Mouse (Mus musculus) urinary bladder, adult 18-20 months (tissue): ENCODE measurements around the gene Tmem179b.

Source experiments
- DNase-seq, 2 experiments: peaks; one replicate each; pipeline ENCODE4 v3.0.0; 2022; ENCODE audit warnings: low spot score in 2 of 2, mixed read lengths in 2 of 2

Gene Tmem179b

DNA sequence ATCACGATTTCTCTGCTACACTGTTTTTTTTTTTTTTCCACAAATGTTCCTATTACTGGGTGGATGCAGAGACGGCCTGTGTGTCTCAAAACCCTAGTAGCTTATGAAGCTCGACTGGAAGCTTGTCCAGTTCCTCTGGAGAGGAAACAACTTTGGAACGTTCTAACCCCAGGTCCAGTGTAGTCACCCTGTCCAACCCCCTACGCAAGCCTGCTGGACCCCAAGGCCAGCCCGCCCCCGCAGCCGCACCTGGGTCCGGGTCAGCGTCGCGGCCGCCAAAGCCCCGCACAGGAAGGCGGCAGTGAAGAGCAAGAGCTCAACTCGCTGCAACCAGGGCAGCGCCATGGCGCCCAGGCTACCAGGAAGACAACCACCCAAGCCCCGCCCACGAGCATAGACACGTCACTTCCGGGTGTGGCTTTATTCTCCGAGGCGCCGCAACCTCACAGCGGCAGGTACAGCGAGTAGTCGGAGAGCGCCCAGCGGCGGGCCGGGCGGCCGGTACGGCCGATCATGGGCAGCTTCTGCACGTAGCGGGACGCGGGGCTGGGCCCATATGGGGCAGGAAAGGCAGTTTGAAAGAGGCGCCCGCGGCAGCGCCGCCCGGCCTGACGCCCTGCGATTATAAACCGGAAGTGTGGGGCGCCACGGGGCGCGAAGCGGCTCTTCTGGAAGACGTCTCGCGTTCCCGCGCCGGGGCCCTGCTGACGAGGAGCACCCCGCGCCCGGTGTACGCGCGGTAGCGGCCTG lies at the start of gene Tmem179b:
TSS of gene Tmem179b (minus strand) at position 382 of the 750 bp plus-strand sequence.
- peak; percentile 93 to 98 for DNase-seq

DNA sequence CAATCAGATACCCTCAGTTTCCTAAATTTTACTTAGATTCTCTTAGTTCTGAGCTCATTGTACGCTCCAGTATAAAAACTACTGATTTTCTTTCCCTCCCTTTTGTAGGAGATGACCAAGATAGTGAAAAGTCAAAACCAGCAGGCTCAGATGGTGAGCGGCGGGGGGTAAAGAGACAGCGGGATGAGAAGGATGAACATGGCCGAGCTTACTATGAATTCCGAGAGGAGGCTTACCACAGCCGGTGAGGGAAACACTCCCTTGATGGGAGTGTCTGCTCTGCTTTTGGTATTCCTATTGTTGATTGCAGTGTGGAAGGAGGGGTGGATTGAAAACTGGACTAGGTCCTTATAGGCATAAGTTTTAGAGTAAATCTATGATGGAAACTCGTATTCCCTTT lies 48.4 kb upstream of the Tmem179b start:
- DNase-seq = no peak

DNA sequence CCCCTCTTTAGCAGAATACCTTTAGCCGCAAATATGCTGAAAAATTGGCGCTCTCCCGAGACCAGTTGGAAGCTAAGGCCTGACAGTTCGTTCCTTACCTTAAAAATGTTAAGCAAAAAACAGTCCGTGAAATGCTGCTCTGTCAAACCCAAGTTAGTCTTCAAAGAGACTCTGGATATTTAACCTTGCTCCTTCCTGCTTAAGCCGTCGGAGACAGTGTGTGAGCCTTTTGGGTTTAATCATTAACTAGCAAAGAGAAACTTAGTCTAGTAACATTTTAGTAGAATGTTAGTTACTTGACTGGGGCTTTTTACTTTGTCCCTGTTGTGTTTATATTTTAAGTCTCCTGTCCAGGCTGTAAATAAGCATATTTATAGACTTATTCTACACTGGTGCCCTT lies 46.9 kb upstream of the Tmem179b start:
- DNase-seq = no peak

- DNase-seq = peak in 1 of 2 experiments; percentile 22
Measured at GRCm38 (mm10) chr19:8820424-8820956, 46.2 kb upstream of the Tmem179b start.

GRCm38 (mm10) chr19:8819596-8820423 lies 45.5 kb upstream of the Tmem179b start, which contains the start of gene Hnrnpul2:
Gene Hnrnpul2, plus strand, starts transcription at chr19:8820010.
- DNase-seq = peak; percentile 94 to 98

DNA sequence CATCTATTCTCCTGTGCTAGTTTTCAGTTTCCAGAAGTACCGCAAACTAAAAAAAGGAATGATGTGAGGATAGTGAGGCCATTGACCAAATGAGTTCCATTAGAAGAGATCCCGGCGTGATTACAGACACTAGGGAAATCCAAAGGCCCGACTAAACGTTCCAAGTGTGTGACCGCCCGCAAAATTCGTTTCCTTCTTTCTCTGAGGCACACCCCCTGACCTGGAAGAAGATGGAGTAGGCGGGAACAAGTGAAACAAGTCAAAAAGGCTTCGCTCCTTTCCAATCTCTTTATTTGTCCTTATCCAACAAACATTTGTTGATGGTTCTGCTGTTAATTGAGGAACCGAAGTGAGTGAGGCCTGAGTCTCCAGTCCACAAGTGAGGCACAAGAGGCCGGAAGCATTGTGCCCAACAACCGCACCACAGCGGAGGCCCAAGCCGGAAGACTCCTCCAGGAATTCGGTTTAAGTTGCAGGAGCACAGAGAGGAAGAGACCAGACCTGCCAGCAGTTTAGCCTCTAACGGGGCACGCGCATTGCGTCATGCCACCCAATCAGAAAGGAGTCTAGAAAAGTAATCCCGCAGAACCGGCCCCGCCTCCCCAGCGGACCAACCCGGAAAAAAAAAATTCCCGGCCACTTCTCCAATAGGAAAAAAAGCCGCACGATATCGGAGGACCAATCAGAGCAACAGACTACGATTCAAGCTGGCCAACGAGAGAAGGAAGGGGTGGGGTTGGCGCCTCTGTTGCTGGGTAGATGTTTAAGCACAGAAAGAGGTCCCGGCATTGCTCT lies 44.7 kb upstream of the Tmem179b start, which contains the start of gene Ttc9c:
TSS of gene Ttc9c (minus strand) at position 533 of the 795 bp plus-strand sequence.
- DNase-seq = peak; percentile 84 to 96

GRCm38 (mm10) chr19:8818301-8818798 lies 44.1 kb upstream of the Tmem179b start:
- no peak for DNase-seq

DNA sequence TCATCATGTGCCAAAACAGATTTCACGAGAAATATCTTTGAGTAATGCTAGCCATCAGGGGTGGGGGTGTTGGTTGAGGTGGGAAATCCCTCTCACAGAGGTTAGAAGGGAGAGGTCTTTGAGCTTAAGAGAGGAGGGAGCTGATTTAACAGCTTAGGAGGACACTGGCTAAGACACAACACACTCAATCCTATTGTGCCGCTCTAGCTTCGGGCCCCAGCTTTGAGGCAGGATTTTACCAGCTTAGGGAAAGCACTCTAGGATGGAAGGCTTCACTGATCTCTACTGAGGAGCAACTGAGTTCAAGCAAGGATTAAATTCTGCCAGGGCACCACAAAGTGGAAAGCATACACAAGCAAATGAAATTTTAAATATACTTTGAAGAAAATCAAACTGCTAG lies 42.7 kb upstream of the Tmem179b start:
- no peak for DNase-seq

- DNase-seq = no peak
Measured at GRCm38 (mm10) chr19:8815812-8816211, 41.5 kb upstream of the Tmem179b start.

- no peak for DNase-seq
Measured at GRCm38 (mm10) chr19:8806810-8807209, 32.5 kb upstream of the Tmem179b start.

DNA sequence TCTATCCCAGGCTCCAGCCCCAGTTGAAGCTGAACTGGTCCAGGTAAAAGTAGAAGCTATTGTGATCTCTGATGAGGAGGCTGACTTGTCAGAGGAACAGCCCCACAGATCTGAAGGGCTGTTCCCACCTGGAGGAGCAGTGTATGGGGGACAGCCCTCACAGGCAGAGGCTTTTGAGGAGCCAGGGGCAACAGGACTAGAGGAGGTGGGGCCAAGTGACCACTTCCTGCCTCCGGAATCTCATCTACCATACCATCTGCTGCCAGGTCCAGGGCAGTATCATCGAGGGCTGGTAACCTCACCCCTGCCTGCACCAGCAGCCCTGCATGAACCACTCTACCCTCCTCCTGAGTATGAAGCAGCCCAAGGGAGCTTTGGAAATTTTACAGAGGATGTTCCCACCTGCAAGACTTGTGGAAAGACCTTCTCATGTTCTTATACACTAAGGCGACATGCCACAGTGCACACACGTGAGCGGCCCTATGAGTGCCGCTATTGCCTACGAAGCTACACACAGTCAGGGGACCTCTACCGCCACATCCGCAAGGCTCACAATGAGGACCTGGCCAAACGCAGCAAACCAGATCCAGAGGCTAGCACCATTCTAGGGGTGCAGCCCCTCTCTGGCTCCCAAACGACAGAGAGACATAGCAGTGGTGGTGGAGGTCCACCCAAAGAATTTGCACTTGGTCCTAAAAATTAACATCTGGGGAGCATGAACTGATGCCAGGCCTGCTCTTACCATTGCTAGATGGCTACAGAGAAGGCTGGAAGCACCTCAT lies 29.8 kb upstream of the Tmem179b start:
- no peak for DNase-seq

DNA sequence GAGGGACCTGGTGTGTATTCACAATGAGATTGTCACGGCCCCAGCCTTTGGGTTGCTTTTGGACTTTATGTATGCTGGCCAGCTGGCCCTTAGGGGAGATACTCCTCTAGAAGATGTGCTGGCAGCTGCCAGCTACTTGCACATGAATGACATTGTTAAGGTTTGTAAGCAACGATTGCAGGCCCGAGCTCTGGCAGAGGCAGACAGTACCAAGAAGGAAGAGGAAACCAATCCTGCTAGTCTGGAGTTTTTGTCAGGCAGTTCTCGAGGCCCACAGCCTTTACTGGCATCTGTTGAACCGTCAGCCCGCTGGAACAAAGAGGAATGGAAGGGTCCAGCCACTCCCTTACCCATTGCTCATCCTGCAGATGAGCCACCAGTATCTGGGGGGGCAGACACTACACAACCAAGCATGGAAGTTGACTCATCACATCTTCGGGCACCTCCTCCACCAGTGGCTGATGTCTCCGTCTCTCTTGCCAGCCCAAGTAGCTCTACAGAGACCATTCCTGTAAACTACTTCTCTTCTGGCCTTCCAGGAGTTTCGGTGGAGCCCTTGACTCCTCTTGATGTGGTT lies 29.0 kb upstream of the Tmem179b start:
- DNase-seq = no peak

DNA sequence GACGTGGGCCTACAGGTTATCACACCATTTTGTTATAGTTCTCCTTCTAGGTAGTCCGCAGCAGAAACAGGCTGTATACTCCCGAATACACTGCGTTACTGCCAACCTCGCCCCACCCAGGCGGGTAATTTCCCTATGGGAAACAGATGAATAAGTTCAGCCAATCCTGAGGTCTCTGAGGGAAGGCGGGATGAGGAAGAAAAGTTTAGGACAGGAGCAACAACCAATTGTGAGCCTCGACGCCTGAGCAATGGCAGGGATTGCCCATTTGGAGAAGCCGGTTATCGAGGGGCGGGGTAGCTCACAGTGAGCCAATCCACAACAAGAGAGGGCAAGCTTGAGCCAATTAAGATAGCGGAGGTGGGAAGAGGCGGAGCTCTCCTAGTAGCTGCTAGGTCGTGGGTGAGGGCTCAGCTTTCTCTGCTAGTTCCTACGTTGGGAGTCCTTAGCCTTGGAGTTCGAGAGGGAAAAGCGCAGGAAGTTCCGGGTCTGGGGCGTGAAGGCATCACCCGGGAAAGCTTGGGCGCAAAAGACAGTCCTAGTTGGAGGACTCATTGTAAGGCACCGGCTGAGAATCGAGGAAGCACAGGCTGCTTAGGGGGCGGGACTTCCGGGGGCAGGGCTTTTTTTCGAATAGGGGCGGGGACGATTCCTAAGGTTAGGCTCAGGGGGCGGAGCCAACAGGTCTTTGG lies 28.0 kb upstream of the Tmem179b start, which contains the start of gene Zbtb3:
TSS of gene Zbtb3 (plus strand) at position 426 of the 692 bp plus-strand sequence.
- DNase-seq = peak; percentile 81 to 94

- no peak for DNase-seq
Measured at GRCm38 (mm10) chr19:8798947-8799315, 24.7 kb upstream of the Tmem179b start.

- DNase-seq = peak; percentile 64 to 87
Measured at GRCm38 (mm10) chr19:8798264-8798946, 24.1 kb upstream of the Tmem179b start, which contains the start of gene Polr2g. Gene Polr2g, minus strand, starts transcription at chr19:8798577.

DNA sequence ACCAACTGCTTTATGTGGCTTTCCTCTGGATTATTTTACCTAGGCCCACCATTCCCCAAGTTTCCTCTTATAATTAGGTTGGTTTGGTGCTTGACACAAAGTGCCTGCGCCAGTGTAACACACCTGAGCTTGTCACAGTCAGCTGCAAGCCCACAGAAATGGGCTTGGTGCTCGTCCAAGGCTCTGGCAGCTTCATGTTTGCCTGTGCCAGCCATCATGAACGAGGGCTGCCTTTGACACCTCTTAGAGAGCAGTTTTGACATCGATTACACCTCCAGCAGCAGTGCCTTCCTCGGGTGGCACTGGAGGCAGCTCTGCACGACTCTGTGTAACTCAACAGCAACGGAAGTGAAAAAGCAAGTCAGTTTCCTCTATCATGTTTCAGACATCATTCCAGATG lies 15.9 kb upstream of the Tmem179b start:
- DNase-seq = no peak

DNA sequence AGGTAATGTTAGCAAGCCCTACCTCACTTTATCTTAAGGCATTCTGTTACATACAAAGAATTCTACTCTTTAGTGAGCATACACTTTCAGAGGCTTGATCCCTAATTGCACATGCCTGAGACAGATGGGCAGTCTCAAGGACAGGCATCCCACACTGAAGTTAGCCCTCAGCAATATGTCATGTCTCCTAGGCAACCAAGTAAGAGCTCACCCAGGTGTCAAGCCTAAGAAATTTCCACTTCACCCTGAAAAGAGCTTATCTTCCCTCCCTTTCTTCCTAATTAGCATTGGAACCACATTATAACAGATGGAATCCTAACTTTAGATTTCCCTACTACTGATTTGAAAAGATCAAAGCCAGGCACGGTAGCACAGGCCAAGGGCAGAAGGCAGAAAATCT lies 14.9 kb upstream of the Tmem179b start:
- DNase-seq = no peak

DNA sequence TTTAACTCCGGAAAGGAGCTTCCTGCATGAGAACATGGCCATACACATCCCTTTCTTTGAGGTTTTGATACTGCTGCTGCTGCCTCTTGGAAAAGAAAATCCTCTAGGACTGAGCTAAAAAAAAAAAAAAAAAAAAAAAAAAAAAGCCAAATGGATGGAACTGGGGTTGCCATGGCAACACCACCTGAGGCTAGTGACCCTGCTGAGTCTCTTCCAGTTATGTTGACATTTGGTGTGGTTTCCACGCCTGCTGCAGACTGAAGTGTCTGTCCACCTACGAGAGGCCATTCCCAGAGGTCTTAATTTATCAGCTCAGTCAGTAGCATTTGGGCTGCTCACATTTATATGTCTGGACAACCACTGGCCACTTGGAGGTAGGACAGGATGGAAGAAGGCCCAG lies 14.3 kb upstream of the Tmem179b start:
- DNase-seq = no peak
